Mouse (Mus musculus): Measurements from ENCODE around the gene B4galnt3. TPM values are rescaled to one million over a fixed set of nuclear protein-coding genes. Genes with fewer than 3 reads are reported as not detected.
"Not testable (repeated sequence)": the region's sequence is repeated elsewhere in the genome, so short reads cannot be mapped to it uniquely, and the experiment has no call there.

B4galnt3 gene
- polyA plus RNA-seq, 1 experiment from 2014 or later, result 0.11 TPM

DNA sequence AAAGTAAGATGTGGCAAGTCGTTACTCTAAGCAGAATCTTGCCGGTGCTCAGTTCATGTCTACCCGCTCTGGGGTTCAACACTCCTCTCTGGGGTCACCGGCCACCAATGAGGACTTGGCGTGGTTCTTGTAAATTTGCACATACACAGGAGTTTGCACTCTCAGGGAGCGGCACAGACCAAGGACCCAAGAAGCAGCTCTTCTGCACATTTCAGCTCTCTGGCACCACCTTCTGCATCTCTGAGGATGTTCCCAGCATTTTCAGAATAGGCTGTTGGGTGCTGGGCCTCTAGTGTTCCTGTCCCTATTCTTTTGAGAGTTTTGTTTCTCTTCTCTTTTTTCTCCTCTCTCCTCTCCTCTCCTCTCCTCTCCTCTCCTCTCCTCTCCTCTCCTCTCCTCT, 6.8 kb upstream of the B4galnt3 start:
- peaks cover 16% of the 10 kb centered on the region for H3K27me3 ChIP-seq (ENCODE audit: low read depth, poor library complexity, severe bottlenecking)
- 34% methylated on average over 6 of the region's 6 CpGs for WGBS
- H3K27ac ChIP-seq (replicated peaks), result no peak overlapping the region
- no peaks in the 10 kb centered on the region for H3K36me3 ChIP-seq
- no peak for DNase-seq (ENCODE audit: low spot score)
- H3K4me3 ChIP-seq, result no peak overlapping the region
- peaks cover 5% of the 10 kb centered on the region for H3K4me1 ChIP-seq
- no peaks in the 10 kb centered on the region for H3K9me3 ChIP-seq (replicated peaks)

DNA sequence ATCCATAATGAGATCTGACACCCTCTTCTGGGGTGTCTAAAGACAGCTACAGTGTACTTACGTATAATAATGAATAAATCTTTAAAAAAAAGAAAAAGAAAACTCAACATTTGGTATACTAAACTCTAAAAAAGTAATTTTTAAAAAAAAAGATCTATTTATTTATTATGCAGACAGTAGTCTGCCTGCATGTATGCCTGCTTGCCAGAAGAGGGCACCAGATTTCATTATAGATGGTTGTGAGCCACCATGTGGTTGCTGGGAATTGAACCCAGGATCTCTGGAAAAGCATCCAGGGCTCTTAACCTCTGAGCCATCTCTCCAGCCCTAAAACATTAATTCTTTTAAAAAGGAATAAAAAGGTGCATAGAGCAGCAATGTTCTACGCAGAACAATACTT, 2.2 kb upstream of the B4galnt3 start:
- H3K27ac ChIP-seq (replicated peaks); H3K36me3 ChIP-seq; H3K9me3 ChIP-seq (replicated peaks); DNase-seq (ENCODE audit: low spot score); H3K4me3 ChIP-seq: not testable (repeated sequence)
- Histone ChIP-seq H3K27me3 (ENCODE audit: low read depth, poor library complexity, severe bottlenecking) (peaks cover 52% of the 10 kb centered on the region), H3K4me1 (peaks cover 15% of the 10 kb centered on the region)
- WGBS, result 94% methylated on average over 2 of the region's 2 CpGs

DNA sequence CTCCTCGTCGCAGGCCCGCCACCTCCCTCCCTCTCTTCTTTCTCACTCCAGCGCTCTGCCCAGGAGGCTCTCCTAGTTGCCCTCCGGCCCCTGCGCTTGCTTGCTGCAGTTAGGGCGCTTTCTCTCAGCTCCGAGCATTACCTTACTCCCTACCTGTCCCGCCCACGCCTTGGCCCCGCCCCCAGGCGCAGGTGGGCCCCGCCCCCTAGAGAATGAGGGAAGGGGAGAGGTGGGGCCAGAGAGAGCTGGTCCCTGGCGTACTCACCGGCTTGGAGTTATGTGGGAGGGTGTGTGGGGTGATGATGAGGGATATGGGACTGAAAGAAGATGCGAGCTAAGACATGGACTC, 400 bp upstream of the B4galnt3 start:
- no peak for DNase-seq (ENCODE audit: low spot score)
- WGBS, result 2% methylated on average over 16 of the region's 16 CpGs

DNA sequence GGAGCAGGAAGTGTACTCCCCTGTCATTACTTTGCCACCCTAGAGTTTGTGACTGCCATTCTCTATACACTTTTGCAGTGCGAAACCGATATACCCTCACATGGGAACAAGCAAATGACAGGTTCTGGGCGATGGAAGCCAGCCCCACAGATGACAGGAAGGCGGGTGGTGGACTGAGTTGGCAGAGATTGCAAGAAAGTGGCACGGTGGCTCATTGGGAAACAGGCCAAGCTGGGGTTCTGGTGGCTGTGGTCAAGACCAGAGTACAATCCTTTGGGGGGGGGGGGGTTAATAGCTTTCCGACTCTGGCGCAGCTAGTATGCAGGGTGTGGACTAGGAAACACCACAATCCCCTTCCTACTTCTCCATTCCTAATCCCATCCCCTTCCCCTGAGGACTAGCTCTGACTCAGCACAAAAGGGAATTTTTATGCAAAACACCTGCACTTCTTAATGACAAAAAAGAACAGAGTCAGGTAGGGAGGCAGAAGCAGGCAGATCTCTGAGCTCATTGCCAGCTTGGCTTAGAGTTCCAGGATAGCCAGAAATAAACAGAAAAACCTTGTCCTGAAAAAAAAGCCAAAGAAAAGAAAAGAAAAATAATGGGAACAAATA, 2.9 kb downstream of the B4galnt3 start:
- WGBS, result 90% methylated on average over 7 of the region's 7 CpGs

More for the DNA sequence above, 400 bp upstream of the B4galnt3 start:
- H3K27me3 ChIP-seq (ENCODE audit: low read depth, poor library complexity, severe bottlenecking), result peaks cover 54% of the 10 kb centered on the region
- no peaks in the 10 kb centered on the region for H3K9me3 ChIP-seq (replicated peaks)
- no peaks in the 10 kb centered on the region for H3K36me3 ChIP-seq
- H3K4me1 ChIP-seq, result peaks cover 15% of the 10 kb centered on the region
- peak overlapping the region; percentile 76 for H3K27ac ChIP-seq (replicated peaks)
- H3K4me3 ChIP-seq, result peak overlapping the region; percentile 80

DNA sequence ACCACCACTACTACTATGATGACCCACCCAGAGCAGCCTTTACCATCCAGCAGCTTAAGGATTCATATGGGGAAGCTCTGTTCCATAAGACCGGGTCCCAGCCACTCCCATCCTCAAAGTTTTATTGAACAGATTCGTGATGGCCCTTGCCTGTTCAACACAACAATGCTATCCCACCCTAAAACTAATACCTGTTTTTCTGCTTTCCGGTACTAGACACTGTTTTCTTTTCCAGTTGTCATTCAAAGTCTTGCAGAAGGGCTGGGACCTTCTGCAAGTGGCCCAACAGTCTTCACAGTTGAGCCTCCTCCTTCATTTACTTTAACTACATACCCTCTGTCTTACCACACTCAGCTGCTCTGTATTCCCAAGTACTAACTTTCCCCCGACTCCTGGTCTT, 4.9 kb downstream of the B4galnt3 start:
- 90% methylated on average over 4 of the region's 4 CpGs for WGBS
- no peak for DNase-seq (ENCODE audit: low spot score)
- peaks cover 35% of the 10 kb centered on the region for H3K27me3 ChIP-seq (ENCODE audit: low read depth, poor library complexity, severe bottlenecking)
- H3K9me3 ChIP-seq (replicated peaks), result no peaks in the 10 kb centered on the region
- no peak overlapping the region for H3K4me3 ChIP-seq
- H3K36me3 ChIP-seq, result no peaks in the 10 kb centered on the region
- H3K4me1 ChIP-seq, result peaks cover 8% of the 10 kb centered on the region
- H3K27ac ChIP-seq (replicated peaks), result no peak overlapping the region

More for the DNA sequence above, 2.9 kb downstream of the B4galnt3 start:
- Histone ChIP-seq H3K4me3 (no peak overlapping the region), H3K9me3 (replicated peaks) (no peaks in the 10 kb centered on the region), H3K27ac (replicated peaks) (no peak overlapping the region), H3K36me3 (no peaks in the 10 kb centered on the region), H3K27me3 (ENCODE audit: low read depth, poor library complexity, severe bottlenecking) (peaks cover 54% of the 10 kb centered on the region), H3K4me1 (peaks cover 15% of the 10 kb centered on the region)
- no peak for DNase-seq (ENCODE audit: low spot score)

DNA sequence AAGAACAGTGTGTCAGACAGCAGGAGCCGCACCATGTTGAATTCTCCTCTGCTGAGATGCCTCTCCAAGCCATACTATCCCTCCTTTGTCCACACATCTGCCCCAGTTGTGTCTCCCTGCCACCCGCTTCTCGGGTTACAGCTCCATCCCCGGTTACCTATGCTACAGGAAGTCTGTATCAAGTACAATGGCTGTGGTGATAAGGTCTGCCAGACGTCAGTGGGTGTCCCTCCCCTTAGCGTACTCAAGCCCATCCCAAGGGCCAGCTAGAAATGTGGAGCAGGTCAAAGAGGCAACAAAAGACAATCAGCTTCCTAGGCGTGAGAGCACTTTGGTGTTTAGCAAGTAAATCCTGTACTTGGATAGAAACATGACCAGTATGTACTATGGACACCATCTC, 5.8 kb downstream of the B4galnt3 start:
- H3K27me3 ChIP-seq (ENCODE audit: low read depth, poor library complexity, severe bottlenecking), result peaks cover 26% of the 10 kb centered on the region
- no peak for DNase-seq (ENCODE audit: low spot score)
- H3K27ac ChIP-seq (replicated peaks), result no peak overlapping the region
- no peak overlapping the region for H3K4me3 ChIP-seq
- no peaks in the 10 kb centered on the region for H3K4me1 ChIP-seq
- 44% methylated on average over 7 of the region's 7 CpGs for WGBS
- no peaks in the 10 kb centered on the region for H3K9me3 ChIP-seq (replicated peaks)
- no peaks in the 10 kb centered on the region for H3K36me3 ChIP-seq

DNA sequence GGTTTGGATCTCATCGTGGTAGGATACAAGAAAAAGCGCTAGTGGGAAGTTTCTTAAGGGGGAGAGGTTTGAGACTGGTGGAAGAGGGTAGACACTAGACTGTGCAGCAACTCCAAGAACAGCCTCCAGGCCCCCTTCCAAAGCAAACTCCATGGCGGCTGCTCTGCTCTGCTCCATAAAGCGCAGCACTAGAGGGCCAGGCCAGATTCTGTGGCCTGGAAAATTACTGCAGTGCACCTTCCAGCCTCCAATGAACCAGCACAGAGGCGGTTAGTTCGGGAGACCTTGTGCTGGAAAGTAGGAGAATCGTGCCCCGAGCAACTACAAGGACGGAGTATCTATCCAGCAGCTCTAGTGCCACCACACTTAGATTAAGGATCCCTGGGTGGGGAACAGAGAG, 7.1 kb downstream of the B4galnt3 start:
- DNase-seq (ENCODE audit: low spot score), result no peak
- H3K27me3 ChIP-seq (ENCODE audit: low read depth, poor library complexity, severe bottlenecking), result peaks cover 14% of the 10 kb centered on the region
- 83% methylated on average over 9 of the region's 9 CpGs for whole genome bisulfite sequencing
- no peaks in the 10 kb centered on the region for H3K4me1 ChIP-seq
- no peak overlapping the region for H3K27ac ChIP-seq (replicated peaks)
- H3K4me3 ChIP-seq, result no peak overlapping the region
- H3K9me3 ChIP-seq (replicated peaks), result no peaks in the 10 kb centered on the region
- no peaks in the 10 kb centered on the region for H3K36me3 ChIP-seq

DNA sequence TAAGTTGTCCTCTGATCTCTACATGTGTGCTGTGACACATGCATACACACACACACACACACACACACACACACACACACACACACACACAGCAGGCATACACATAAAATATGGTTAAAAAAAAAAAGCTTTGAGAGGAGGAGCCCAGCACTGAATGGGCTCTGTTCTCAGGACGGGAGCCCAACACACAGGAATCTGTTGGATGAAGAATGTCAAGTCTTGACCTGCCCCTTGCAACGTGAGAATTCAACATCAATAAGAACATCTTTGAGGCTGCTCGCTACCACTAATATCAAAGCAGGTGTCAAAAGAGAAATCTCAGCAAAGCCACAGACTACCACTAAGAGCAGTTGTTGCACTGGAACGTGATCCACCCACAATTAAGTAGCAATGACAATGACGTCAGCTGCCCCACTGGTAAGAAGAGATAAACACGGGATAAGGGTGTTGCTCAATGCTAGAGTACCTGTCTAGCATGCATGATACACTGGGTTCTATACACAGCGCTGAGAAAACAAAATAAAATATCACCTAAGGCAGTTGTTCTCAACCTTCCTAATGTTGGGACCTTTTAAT, 17.4 kb downstream of the B4galnt3 start:
- H3K27me3 ChIP-seq (ENCODE audit: low read depth, poor library complexity, severe bottlenecking), result no peaks in the 10 kb centered on the region
- DNase-seq (ENCODE audit: low spot score), result no peak
- WGBS, result 87% methylated on average over 7 of the region's 7 CpGs
- no peak overlapping the region for H3K4me3 ChIP-seq
- no peaks in the 10 kb centered on the region for H3K4me1 ChIP-seq
- H3K36me3 ChIP-seq, result no peaks in the 10 kb centered on the region
- no peak overlapping the region for H3K27ac ChIP-seq (replicated peaks)
- no peaks in the 10 kb centered on the region for H3K9me3 ChIP-seq (replicated peaks)

DNA sequence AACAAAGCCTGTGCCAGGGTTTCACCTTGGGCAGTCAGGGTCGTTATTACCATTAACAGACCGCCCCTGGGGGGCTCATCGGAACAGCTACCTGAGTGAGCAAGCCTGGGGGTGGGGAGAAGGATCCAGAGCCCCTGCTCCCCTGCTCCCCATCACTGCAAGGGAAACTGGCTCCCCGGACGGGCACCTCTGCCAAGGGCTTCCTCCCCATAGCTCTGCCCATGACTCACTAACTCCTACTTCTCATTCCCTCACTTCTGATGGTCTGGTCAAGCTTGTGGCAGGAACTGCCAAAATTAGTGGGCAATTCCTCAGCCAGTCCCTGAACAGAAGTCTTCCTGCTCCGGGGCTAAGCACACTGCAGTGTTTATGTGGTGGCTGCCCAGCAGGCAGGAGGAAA, 19.1 kb downstream of the B4galnt3 start:
- Histone ChIP-seq H3K27ac (replicated peaks) (no peak overlapping the region), H3K9me3 (replicated peaks) (no peaks in the 10 kb centered on the region), H3K27me3 (ENCODE audit: low read depth, poor library complexity, severe bottlenecking) (no peaks in the 10 kb centered on the region), H3K36me3 (no peaks in the 10 kb centered on the region), H3K4me1 (no peaks in the 10 kb centered on the region), H3K4me3 (no peak overlapping the region)
- no peak for DNase-seq (ENCODE audit: low spot score)
- 59% methylated on average over 6 of the region's 6 CpGs for WGBS

DNA sequence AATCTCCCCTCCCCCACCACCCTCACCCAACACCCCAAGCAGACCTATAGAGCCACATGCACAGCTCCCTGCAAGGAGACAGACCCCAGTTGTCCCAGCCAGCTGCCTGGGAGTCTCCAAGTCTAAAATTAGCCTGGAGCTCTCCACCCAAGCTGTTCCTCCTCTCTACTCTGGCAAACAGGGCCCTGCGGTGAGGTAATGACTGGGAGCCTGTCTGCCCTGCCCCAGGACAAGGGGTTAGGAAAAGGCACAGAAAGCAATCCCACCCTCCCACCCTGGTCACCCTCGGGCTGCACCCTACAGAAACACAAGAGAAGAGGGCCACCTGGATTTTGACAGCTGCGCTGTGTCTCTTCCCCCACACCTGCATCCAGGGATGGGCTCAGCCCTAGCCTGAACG, 19.5 kb downstream of the B4galnt3 start:
- Histone ChIP-seq H3K4me3 (no peak overlapping the region), H3K36me3 (no peaks in the 10 kb centered on the region), H3K27me3 (ENCODE audit: low read depth, poor library complexity, severe bottlenecking) (no peaks in the 10 kb centered on the region), H3K27ac (replicated peaks) (no peak overlapping the region), H3K9me3 (replicated peaks) (no peaks in the 10 kb centered on the region), H3K4me1 (no peaks in the 10 kb centered on the region)
- 65% methylated on average over 4 of the region's 4 CpGs for WGBS
- DNase-seq (ENCODE audit: low spot score), result no peak

DNA sequence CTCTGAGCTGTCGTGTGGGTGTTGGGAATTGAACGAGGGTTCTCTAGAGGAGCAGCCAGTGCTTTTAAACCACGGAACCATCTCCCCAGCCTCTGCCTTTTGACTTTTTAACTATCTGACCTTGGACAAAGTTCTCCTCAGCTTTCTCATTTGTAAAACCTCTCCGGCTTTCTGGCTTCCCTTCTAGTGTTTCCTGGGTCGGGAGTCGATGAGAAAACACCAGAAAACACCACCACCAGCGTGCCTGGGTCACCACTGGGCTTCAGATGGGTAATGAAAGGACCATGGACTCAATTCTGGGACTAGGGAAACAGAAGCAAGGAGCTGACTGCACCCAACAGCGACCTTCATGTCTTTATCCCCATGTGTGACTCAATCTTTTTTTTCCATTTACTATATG, 20.2 kb downstream of the B4galnt3 start:
- no peaks in the 10 kb centered on the region for H3K36me3 ChIP-seq
- H3K27me3 ChIP-seq (ENCODE audit: low read depth, poor library complexity, severe bottlenecking), result no peaks in the 10 kb centered on the region
- WGBS, result 81% methylated on average over 8 of the region's 8 CpGs
- H3K4me3 ChIP-seq, result no peak overlapping the region
- no peak overlapping the region for H3K27ac ChIP-seq (replicated peaks)
- H3K9me3 ChIP-seq (replicated peaks), result no peaks in the 10 kb centered on the region
- no peak for DNase-seq (ENCODE audit: low spot score)
- H3K4me1 ChIP-seq, result no peaks in the 10 kb centered on the region

DNA sequence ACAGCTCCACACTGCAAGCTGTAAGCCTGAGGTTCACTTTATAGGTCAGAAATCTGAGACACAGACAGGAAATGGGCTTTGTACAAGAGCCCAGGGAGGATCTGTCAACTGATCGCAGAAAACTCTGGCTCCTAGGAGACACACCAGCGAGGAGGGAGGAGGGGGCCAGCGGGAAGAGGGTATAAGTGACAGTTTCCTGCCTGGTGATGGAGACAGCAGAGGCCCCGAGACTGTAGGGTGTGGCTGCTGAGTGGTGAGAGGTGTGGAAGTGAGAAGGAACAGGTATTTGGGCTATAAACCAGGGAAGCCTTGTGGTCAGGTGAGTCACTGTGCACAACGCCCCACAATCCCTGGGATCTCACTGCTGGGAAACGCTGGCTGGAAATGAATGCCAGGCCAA, 30.2 kb downstream of the B4galnt3 start:
- WGBS, result 76% methylated on average over 6 of the region's 6 CpGs

DNA sequence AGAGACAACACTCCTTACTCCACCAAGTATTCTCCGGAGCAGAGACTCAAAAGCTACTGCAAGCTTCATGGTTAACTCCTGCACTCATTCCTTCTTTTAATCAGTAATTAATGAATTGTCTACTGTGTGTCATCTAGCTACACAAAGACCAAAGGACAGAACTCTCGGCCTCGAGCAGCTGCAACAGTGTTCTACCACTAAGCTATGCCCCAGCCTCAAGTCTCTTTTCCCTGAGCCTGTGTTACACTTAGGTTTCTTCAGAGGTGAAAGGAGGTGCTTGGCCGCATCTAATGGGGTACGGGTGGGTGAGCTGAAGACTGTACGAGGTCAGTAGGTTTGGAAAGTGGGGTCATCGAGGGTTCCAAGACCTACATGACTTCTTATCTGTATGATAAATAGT, 30.8 kb downstream of the B4galnt3 start:
- Histone ChIP-seq H3K36me3 (no peaks in the 10 kb centered on the region), H3K4me1 (0 out of 2 replicates have a peak, but pooled peaks cover 5% of the 10 kb centered on the region), H3K27me3 (ENCODE audit: low read depth, poor library complexity, severe bottlenecking) (no peaks in the 10 kb centered on the region), H3K4me3 (no peak overlapping the region), H3K27ac (replicated peaks) (no peak overlapping the region), H3K9me3 (replicated peaks) (no peaks in the 10 kb centered on the region)
- WGBS, result 85% methylated on average over 7 of the region's 7 CpGs
- no peak for DNase-seq (ENCODE audit: low spot score)

More for the DNA sequence above, 30.2 kb downstream of the B4galnt3 start:
- Histone ChIP-seq H3K9me3 (replicated peaks) (no peaks in the 10 kb centered on the region), H3K27ac (replicated peaks) (no peak overlapping the region), H3K27me3 (ENCODE audit: low read depth, poor library complexity, severe bottlenecking) (no peaks in the 10 kb centered on the region), H3K36me3 (no peaks in the 10 kb centered on the region), H3K4me3 (no peak overlapping the region), H3K4me1 (0 out of 2 replicates have a peak, but pooled peaks cover 5% of the 10 kb centered on the region)
- no peak for DNase-seq (ENCODE audit: low spot score)

Measured in midbrain, embryonic 10.5 days (tissue).